Mouse (Mus musculus): Measurements from ENCODE around the gene 6030458C11Rik. TPM values are rescaled to one million over a fixed set of nuclear protein-coding genes. Genes with fewer than 3 reads are reported as not detected.
A peak's percentile ranks its signal among the peaks of the same experiment; 100 is the strongest.
"Not testable (repeated sequence)": the region's sequence is repeated elsewhere in the genome, so short reads cannot be mapped to it uniquely, and the experiment has no call there.

Gene 6030458C11Rik
- total RNA-seq, 2 experiments from 2014 or later = 22.1 to 25.1 TPM

DNA sequence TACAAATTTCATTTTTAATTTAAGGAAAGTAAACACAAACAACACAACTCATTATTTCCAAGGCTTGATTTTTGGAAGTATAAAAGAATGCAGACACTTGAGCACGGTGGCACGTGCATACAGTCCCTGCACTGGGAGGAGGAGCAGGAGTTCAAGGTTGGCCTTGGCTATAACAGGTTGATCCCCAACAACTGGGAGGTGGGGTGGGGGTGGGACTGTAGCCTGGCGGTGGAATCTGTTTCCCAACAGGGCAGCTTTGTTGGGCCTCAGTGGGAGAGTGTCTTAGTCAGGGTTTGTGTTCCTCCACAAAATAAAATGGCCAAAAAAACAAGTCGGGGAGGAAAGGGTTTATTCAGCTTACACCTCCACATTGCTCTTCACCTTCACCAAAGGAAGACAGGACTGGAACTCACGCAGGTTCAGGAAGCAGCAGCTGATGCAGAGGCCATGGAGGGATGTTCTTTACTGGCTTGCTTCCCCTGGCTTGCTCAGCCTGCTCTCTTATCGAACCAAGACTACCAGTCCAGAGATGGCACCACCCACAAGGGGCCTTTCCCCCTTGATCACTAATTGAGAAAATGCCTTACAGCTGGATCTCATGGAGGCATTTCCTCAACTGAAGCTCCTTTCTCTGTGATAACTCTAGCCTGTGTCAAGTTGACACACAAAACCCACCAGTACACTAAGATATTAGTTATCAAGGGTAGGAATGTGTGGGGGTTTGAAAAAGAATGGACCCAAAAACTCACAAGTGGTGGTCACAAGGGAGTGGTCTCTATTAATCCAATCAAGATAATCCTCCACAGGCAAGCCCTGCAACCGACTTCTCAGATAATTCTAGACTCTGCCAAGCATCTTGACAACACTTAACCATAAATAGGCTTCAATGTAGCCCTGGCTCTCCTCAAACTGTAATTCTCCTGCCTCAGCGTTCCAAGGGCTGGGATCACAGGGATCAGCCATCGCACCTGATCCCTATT lies 1.7 kb downstream of the 6030458C11Rik start:
- DNase-seq (ENCODE audit: low spot score in 2 of 2) = no peak

DNA sequence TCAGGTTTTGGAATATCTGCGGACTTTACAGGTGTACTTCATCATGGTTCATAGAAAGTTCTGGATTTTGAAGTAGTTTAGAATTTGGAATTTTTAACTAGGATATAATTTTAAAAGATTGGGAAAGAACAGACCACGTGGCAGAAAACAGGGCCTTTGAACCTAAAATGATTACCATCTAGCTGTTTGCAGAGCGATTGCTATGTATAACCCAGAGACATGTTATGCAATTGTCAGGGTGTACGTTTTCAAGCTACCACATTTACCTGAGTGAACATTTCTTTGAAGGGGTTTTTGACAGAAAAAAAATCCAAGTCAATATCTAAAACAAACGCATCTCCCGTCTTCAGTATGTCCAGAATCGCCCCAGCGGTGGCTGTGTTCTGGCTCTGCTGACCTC lies 6.9 kb downstream of the 6030458C11Rik start:
- DNase-seq (ENCODE audit: low spot score in 2 of 2) = no peak

DNA sequence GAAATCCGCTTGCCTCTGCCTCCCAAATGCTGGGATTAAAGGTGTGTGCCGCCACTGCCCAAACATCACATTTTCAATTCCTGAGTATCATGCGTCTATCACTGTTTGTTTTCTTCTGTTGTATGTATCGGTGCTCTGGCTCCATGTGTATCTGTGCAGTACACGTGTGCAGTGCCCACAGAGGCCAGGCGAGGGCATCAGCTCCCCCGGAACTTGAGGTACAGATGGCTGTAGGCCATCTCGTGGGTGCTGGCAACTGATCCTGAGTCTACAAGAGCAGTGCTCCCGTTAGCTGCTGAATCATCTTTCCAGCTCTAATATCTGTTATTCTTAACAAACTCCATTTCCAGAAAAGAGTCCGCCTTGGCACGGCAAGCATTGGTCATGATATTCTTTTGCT lies 11.8 kb downstream of the 6030458C11Rik start:
- no peak for DNase-seq (ENCODE audit: low spot score in 2 of 2)

DNA sequence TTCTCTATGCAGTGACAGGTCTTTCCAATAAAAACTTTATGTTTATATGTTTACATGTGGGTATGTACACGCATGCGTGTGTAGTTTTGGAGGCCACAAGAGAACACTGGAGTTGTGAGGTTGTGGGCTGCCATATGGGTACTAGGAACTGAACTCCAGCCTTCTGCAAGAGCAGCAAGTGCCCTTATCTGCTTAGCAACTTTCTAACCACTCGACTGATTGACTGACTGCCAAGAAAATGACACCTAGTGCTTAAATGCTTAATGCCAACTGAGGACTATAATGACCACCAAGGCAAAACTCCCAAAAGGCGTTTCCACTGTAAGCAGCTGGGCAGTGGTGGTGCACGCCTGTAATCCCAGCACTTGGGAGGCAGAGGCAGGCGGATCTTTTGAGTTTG lies 15.1 kb downstream of the 6030458C11Rik start:
- no peak for DNase-seq (ENCODE audit: low spot score in 2 of 2)

DNA sequence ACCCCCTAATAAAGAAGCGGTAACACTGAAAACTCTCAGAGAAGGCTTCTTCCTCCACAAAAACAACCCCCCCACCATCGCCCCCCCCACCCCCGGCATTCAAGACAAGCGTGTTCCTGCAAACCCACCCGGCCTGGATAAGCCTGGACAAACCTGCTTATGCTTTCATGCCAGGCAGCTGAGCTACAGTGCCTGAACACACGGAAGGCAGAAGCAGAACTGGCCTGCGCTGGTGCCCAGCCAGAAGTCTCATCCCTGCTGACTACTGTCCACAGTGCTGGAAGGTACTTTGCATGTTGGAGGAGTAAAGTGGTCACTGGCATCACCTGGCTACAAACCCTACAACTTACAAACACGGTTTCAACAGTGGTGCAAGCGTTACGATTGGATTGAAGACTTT lies 17.4 kb downstream of the 6030458C11Rik start:
- DNase-seq (ENCODE audit: low spot score in 2 of 2) = no peak

DNA sequence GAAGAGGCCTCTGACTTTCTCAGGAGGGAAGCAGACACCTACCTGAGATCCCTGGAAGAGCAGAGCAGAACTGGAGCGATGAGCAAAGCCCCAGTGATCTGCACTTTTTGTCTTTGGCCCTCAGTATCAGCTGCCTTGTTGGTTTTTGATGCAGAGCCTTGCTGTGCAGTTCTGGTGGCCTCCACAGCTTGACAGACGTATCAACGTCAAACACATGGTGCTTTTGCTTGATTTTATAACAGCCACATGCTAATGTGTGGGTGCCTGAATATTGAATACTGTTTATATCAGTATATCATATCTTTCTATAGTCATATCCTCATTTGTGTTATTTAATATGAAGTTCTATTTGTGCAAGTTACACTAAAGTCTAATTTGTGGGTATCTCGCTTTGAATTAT lies 19.4 kb downstream of the 6030458C11Rik start:
- no peak for DNase-seq (ENCODE audit: low spot score in 2 of 2)

DNA sequence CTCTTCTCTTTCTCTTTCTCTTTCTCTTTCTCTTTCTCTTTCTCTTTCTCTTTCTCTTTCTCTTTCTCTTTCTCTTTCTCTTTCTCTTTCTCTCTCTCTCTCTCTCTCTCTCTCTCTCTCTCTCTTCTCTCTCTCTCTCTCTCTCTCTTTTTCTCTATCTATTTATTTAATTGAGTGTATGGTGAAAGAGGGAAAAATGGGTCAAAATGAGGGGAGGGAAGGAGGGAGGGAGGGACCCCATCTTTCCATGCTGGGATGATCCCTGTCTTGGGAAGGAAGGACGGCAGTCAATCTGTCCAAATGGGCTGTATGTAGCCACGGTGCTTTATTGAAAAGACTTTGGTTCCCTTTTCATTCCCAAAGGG lies 23.3 kb downstream of the 6030458C11Rik start:
- not testable (repeated sequence) for DNase-seq (ENCODE audit: low spot score in 2 of 2)

DNA sequence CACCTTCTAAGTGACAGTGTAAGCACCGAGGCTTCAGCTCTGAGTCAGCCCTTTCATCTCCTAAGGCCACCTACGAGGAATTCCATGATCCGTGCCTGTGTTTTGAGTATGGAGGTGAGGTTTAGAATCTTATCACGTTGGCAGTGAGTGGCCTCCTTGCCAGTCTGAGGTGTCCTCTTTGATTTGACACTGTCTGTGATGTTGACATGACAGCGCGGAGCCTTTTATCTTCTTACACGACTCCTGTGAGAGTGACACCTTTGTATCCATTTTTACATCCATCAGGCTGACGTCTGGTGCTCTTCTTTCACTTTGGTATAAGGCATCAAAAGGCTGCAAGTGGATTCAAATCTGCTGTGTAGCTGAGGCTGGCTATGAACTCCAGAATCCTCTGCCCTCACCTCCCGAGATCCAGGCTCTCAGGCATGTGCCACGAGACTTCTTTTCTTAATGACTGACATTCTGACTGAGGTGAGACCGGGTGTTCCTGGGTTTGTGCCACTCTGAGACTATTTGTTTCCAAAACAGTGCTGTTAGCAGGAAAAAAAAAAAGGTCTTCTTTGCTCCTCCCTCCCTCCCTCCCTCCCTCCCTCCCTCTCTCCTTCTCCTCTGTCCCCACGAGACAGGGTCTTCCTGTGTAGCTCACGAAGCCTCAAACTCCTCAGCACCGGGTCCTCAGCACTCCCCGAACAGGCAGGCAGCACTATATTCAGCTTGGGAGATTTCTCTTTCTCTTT lies 23.9 kb downstream of the 6030458C11Rik start:
- no peak for DNase-seq (ENCODE audit: low spot score in 2 of 2)

DNA sequence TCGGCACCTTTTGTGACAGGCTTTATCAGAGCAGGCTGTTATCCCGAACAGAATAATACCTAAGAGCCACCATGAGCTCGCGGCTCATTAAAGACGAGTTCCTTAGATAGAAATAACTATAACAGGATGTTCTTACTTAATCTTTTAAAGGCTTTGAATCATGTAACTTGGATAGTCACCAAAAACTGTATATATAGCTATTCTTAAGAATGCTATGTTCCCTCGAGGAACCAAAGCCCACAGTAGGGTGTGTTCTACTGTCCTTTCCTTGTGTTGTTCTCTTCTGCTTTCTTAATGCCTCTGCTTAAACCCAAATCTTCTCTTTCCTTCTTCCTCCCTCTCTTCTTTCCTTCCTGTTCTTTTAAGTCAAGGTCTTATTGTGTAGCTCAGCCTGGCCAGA lies 26.4 kb downstream of the 6030458C11Rik start:
- DNase-seq (ENCODE audit: low spot score in 2 of 2) = no peak

DNA sequence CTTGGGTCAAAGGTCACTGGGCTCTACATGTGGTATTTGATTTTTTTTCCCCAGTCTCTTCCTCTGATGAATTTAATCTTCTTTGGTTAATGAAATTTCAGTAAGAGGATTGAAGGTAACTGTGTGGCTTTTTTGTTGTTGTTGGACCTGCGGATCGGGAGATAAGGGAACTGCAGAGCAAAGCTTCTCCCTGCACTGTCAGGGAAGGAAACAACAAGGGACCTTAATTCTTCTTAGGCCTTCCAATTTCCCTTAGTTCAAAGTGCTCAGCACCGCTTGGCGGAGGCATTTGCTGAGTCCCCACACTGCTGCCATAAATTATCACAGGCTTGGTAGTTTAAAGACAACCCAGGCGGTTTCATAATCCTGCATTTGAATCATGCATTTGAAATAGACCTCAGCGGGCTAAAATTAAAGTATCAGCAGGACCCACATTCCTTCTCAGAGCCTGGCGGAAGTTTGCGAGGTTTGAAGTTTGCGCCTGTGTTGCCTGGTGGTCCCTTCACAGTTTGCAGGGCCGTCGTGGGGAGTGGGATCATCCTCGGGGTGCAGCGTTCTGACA lies 28.5 kb downstream of the 6030458C11Rik start:
- no peak for DNase-seq (ENCODE audit: low spot score in 2 of 2)

DNA sequence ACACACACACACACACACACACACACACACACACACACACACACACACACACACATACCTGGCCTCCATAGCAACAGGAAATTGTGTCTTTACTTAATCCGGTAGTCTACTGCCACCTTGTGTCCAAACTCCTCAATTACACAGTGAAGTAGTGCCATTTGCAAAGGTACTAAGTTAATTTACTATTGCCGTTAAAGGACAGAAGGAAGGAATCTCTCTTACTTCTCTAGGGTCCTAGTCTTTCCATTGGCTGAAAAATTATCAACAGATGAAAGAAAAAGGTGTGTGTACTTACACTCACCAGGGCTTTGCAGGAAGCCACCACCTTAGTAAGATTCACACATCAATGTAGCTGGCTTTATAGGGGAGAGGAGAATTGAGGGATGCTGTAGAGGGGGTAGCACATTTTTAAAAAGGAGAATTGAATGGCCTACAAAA lies 29.0 kb downstream of the 6030458C11Rik start:
- DNase-seq (ENCODE audit: low spot score in 2 of 2) = peak; percentile 57 to 69

DNA sequence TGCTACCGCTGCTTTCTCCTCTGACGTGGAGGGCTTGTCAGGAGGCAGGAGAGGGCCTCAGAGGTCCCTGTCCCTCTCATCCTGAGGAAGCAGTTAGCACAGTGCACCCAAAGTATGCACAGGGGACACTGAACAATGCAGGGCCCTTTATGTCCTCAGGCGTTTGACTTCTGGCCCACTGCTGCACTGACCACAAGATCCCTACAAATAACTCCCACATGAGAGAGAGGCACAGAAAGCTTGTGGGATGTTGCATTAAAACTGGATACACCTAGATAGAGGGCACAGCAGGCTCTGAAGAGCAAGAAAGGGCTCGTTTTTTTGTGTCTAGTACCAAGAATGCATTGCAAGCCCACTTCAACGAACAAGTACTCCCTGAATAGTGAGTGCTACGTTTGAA lies 30.1 kb downstream of the 6030458C11Rik start:
- no peak for DNase-seq (ENCODE audit: low spot score in 2 of 2)

DNA sequence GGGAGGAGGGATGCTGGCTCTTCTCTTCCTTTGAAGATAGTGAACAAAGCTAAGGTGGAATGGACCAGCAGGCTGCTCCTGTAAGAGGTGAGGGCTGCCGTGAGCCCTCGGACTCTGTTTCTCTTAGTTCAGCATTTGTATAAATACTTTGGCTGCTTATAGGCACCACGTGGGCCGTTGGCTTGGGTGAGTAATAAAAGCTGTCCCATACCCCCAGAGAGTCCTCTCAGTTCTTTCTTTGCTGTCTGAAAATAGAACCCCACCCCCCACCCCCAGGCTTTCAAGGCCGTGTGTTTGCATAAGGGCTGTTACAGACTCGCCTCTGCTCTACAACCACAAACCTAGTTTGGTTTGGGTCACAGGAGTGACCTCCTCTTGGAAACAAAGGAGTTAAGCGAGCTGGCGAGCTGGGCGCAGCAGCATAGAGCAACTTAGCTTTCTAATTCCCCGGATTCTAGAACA lies 35.0 kb downstream of the 6030458C11Rik start:
- no peak for DNase-seq (ENCODE audit: low spot score in 2 of 2)

DNA sequence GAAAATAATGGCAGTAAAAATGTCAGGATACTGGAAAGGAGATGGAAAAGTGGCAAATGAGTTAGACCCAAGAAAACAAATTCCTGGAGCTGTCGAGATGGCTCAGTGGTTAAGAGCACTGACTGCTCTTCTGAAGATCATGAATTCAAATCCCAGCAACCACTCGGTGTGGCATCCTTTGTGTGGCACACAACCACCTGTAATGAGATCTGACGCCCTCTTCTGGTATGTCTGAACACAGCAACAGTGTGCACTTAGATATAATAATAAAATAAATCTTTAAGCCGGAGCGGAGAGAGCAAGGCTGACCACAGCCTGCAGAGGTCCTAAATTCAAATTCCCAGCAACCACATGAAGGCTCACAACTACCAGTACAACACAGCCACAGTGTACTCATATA lies 35.9 kb downstream of the 6030458C11Rik start:
- no peak for DNase-seq (ENCODE audit: low spot score in 2 of 2)

DNA sequence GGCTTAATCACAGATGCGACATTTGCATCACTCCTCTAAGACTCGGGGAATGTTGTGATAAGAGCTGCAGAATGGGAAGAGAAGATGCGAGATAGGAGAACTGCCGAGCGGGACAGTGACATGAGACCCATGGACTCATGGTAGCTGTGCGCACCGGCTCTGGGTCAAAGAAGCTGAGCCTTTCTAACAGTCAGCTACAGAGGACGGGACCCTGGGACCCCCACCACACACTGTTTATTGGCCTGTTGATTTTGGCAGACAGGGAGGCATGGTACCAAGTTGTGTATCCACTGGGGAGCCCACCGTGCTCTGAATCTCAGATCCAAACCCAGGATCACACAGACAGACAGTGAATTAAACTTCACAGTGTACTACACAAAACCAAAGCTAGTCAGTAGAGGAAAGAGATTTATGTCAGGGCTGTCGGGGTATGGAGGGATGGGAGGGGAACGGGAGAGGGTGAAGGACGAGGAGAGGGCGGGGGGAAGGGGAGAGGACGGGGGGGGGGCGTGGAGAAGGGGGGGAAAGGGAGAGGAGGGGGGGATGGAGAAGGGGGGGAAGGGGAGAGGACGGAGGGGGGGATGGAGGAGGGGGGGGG lies 42.6 kb downstream of the 6030458C11Rik start:
- DNase-seq (ENCODE audit: low spot score in 2 of 2) = no peak

DNA sequence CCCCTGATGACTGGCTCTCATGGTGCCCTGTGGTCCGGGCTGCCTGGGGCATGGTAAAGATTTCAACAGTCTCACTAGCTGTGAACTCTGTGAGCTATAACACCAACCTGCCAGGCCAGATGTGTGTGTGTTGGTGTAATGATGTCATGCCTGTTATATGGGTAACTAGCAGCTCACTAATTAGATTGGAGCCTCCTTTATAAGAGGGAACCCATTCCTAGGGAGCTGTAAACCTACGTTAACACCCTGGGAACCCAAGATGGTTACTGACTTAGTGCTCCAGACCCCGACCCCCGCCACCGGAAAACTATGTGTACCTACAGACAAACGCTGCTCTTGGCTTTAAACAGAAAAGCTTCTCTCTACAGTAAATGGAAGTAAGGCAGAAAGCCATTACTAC lies 43.2 kb downstream of the 6030458C11Rik start:
- DNase-seq (ENCODE audit: low spot score in 2 of 2) = no peak

DNA sequence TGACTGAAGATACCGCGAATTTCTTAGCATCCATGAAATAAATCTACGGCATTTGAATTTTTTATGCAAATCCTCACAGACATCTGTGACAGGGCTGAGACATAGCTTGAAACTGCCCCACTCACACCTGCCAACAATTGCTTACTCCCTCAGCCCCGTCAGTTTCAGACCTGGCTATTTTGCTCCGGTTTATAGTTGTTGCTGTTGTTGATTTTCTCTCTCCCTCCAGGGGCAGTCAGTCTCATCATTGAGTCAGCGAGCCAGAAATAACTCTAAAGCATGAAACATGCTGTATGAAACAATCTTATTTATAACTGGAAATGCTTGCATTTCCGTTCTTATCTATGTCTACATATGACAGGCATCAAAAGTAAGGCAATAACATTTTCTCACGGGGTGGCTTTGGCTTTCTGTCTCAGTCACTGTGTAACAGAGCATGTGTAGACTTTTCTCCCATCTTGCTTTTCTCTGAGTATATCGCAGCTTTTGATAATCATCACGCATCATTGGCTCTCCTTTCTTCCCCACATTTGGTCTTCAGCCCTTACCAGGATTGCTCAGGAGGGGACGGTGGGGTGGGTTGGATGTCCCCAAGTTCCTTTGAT lies 50.2 kb downstream of the 6030458C11Rik start:
- DNase-seq (ENCODE audit: low spot score in 2 of 2) = no peak

DNA sequence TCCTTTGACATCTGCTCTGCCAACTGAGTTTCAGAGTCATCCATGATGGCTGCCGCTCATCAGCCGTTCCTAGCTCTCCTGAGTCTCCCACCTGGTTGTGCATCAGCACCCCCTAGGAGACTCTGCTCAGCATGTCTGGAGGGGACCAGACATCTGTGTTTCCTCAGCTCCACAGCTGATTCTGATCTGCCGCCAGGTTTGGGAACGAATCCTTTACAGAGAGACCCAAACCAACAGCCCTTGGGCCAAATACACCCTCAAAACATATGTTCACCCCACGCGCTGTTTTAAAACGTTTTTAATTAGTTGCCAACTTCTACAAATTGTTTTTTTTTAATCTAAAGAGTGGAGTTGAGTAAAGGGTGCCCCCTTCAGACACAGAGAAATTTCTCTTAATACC lies 53.5 kb downstream of the 6030458C11Rik start:
- peak; percentile 29 to 37 for DNase-seq (ENCODE audit: low spot score in 2 of 2)

DNA sequence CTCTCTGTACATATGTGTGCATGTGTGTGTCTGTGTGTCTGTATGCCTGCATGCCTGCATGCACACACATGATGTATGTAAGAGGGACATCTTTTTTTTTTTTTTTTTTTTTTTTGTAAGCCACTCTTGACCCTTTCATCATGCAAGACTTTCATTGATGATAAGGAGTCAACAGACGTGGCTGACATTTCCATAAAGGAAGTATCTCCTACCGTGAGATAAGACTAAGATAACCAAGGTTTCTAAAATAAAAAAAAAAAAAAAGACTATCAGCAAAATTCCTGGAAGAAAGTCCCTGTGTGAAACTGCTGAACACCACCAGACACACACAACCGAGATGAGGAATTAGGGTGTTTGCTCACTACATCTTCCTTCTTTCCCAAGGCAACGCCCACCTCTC lies 57.6 kb downstream of the 6030458C11Rik start:
- DNase-seq (ENCODE audit: low spot score in 2 of 2) = no peak

DNA sequence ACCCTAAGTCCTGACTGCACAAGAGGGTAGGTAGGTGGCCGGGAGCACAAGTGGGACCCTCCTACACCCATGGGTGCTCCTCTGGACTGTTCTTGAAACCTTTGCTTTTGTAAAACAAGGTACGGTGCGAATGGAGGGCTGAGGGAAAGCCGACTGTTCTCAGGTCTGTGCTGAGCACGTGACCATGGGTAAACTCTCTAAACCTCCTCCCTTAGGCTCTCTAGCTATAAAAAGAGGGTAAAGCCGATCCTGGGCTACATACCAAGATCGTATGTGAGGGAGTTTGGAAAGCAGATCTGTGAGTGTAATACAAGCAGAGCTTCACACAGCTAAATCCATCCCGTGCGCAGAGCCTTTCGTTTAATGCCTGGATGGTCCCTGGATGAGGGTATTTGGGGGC lies 61.3 kb downstream of the 6030458C11Rik start:
- DNase-seq (ENCODE audit: low spot score in 2 of 2) = no peak
